Mouse (Mus musculus) urinary bladder, postnatal 25 days (tissue): ENCODE data around the gene Mycs.

ENCODE experiments used
- DNase-seq: peaks from one replicate; pipeline ENCODE4 v3.0.0; 2022; ENCODE audit warnings: low spot score

Gene Mycs

DNA sequence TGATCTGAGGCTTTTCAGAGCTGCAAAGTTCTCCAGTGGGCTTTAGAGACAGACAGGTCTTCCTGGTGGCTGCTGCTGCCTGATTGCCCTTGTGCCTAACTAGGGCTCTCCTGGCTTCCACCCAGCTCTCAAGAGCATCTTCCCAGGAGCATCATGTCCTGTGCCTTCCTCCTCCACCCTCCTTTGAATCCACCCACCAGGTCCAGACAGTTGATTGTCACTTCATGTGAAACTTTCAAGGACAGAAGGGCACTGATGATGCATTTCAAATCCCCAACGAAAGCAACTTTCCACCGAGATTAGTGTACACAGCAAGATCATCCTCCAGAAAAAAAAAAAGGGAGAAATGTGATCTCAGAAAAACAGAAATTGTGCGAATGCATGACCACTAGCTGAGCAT lies at the start of gene Mycs:
TSS of gene Mycs (minus strand) at position 101 of the 400 bp plus-strand sequence.
- no peak for DNase-seq

DNA sequence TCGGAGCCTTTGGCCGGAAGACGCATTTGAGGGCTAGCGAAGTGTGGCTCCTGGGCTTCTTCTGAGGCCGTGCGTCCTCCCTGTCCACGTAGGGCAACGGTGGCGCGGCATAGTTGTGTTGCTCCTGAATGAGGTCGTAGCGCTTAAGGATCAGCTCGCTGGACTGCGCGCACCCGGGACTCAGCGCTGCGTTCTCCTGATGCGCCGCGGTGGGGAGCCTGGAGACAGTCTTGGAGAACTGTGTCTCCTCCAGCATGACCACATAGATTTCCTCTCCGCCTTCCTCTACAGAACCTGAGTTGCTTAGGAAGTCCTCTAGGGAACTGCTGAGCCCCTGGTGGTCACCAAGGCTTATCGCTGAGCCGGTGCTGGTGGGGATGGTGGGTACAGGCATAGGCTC lies 1.0 kb downstream of the Mycs start:
- DNase-seq: no peak
